Mouse (Mus musculus) C2C12 (cell line): ENCODE data around the gene Specc1. TPM values are rescaled to one million over a fixed set of nuclear protein-coding genes. Genes with fewer than 3 reads are reported as not detected.
"Not testable (repeated sequence)": the region's sequence is repeated elsewhere in the genome, so short reads cannot be mapped to it uniquely, and the experiment has no call there.

ENCODE experiments used
- H3K27me3 ChIP-seq: one replicate; pipeline ENCODE4 v1.6.1; 2011; ENCODE audit not compliant: control insufficient read depth, insufficient read depth, insufficient read length
- H3K36me3 ChIP-seq: one replicate; pipeline ENCODE4 v1.6.1; 2011; ENCODE audit not compliant: control insufficient read depth, insufficient read depth
- H3K4me3 ChIP-seq: one replicate; pipeline ENCODE4 v1.5.1; 2011; ENCODE audit warnings: mild to moderate bottlenecking, control low read depth; ENCODE audit not compliant: poor library complexity, insufficient read depth, severe bottlenecking
- H3K79me2 ChIP-seq: one replicate; pipeline ENCODE4 v1.6.1; 2011; ENCODE audit not compliant: control insufficient read depth, insufficient read depth
- H3K79me3 ChIP-seq: one replicate; pipeline ENCODE4 v1.6.1; 2011; ENCODE audit warnings: low read depth, control low read depth
- H3ac ChIP-seq: one replicate; pipeline ENCODE3; 2011; ENCODE audit warnings: low read depth; ENCODE audit not compliant: control insufficient read depth, insufficient read length
- CEBPB ChIP-seq: IDR thresholded peaks from one replicate; pipeline ENCODE4 v1.6.1; 2011; ENCODE audit warnings: low read depth, mild to moderate bottlenecking, control low read depth, moderate library complexity
- CTCF ChIP-seq: IDR thresholded peaks from one replicate; pipeline ENCODE4 v1.5.1; 2011; ENCODE audit not compliant: control insufficient read depth, insufficient read depth, insufficient read length
- FOSL1 ChIP-seq: IDR thresholded peaks from one replicate; pipeline ENCODE4 v1.8.0; 2011; ENCODE audit warnings: mild to moderate bottlenecking, low read length; ENCODE audit not compliant: poor library complexity, insufficient read depth, severe bottlenecking
- MAX ChIP-seq: IDR thresholded peaks from one replicate; pipeline ENCODE4 v1.6.1; 2011; ENCODE audit warnings: mild to moderate bottlenecking, control low read depth
- MYOD1 ChIP-seq: IDR thresholded peaks from one replicate; pipeline ENCODE4 v1.6.1; 2011; ENCODE audit warnings: low read depth; ENCODE audit not compliant: control insufficient read depth, insufficient read length
- MYOG ChIP-seq: IDR thresholded peaks from one replicate; pipeline ENCODE4 v1.6.1; 2011; ENCODE audit not compliant: control insufficient read depth, insufficient read length; ENCODE audit errors: extremely low read depth
- USF1 ChIP-seq: IDR thresholded peaks from one replicate; pipeline ENCODE4 v1.6.1; 2011; ENCODE audit warnings: low read depth, mild to moderate bottlenecking, control low read depth, moderate library complexity
- polyA plus RNA-seq: library from polyadenylated mRNA; unstranded; fragments of >200 nt; fragmentation: generic; extraction: Trizol; gene quantifications from one replicate; pipeline ENCODE4 v1.2.1, GENCODE M21; 2012; ENCODE audit warnings: missing spikeins

The Specc1 gene
- polyA plus RNA-seq, 1 experiment, result 59.2 TPM

DNA sequence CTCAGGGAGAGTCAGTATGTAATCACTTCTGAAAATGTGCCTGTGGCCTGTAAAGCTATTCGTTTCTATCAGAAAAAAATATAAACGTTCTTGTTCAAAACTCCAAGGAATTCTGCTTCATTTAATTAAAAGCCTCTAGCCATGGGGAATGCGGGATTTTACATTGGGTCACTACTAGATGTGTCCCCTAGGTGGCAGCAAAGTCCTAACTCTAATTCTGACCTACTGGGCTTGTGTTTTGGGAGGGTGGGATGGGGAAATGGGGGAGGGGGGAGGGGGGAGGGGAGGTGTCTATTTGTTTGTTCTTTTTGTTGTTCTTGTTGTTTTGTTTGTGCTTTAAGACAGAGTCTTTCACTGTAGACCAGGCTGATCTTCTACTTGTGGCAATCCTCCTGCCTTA lies 7.2 kb upstream of the Specc1 start:
- TF ChIP-seq CEBPB (no peak), USF1 (no peak), CTCF (no peak), FOSL1 (no peak), MYOG (no peak), MAX (no peak), MYOD1 (no peak)
- H3K27me3 ChIP-seq, result no peaks in the 10 kb centered on the region

GRCm38 (mm10) chr11:61950632-61951031 lies 5.9 kb upstream of the Specc1 start:
- Histone ChIP-seq H3K4me3 (no peak overlapping the region), H3K79me2 (no peaks in the 10 kb centered on the region), H3K27me3 (no peaks in the 10 kb centered on the region), H3K36me3 (no peaks in the 10 kb centered on the region), H3ac (no peak overlapping the region), H3K79me3 (no peaks in the 10 kb centered on the region)
- TF ChIP-seq MAX, result peak; percentile 49
- TF ChIP-seq CEBPB, result peak; percentile 61
- no peak for TF ChIP-seq USF1
- TF ChIP-seq CTCF, result peak; percentile 93
- no peak for TF ChIP-seq MYOD1
- peak; percentile 69 for TF ChIP-seq FOSL1
- TF ChIP-seq MYOG, result no peak

More for the DNA sequence above, 7.2 kb upstream of the Specc1 start:
- Histone ChIP-seq H3K79me3 (no peaks in the 10 kb centered on the region), H3ac (no peak overlapping the region), H3K4me3 (no peak overlapping the region), H3K79me2 (no peaks in the 10 kb centered on the region), H3K36me3 (no peaks in the 10 kb centered on the region)

DNA sequence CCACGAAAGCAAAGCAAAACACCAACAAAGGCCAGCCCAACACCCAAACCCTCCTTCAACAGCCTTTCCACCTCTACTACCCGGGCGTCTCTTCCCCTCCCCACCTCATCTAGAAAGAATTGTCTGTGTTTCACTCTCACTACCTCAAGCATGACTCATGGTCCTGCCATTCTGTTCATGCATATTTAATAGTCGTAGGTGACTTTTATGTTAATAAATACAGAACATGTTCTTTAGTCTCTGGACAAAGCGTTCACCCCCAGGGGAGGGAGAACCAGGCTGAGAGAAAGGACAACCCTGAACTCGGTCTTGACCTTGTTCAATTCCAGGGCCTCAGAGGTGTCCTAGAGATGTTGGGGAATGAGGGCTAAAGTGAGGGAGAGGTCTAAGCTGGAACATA lies 1.4 kb upstream of the Specc1 start:
- no peak overlapping the region for H3ac ChIP-seq
- no peaks in the 10 kb centered on the region for H3K79me3 ChIP-seq
- TF ChIP-seq CTCF, result no peak
- TF ChIP-seq USF1, result no peak
- TF ChIP-seq MYOD1, result no peak
- no peak for TF ChIP-seq CEBPB
- no peak for TF ChIP-seq MYOG
- no peak for TF ChIP-seq FOSL1
- TF ChIP-seq MAX, result no peak
- no peaks in the 10 kb centered on the region for H3K79me2 ChIP-seq
- no peaks in the 10 kb centered on the region for H3K36me3 ChIP-seq
- no peaks in the 10 kb centered on the region for H3K27me3 ChIP-seq
- H3K4me3 ChIP-seq, result no peak overlapping the region

- no peak overlapping the region for H3K4me3 ChIP-seq
- no peak for TF ChIP-seq USF1
- no peak for TF ChIP-seq MAX
- TF ChIP-seq CTCF, result no peak
- no peak for TF ChIP-seq CEBPB
- no peak for TF ChIP-seq FOSL1
- TF ChIP-seq MYOD1, result no peak
- TF ChIP-seq MYOG, result no peak
Observed at GRCm38 (mm10) chr11:61955951-61956350, 612 bp upstream of the Specc1 start.

DNA sequence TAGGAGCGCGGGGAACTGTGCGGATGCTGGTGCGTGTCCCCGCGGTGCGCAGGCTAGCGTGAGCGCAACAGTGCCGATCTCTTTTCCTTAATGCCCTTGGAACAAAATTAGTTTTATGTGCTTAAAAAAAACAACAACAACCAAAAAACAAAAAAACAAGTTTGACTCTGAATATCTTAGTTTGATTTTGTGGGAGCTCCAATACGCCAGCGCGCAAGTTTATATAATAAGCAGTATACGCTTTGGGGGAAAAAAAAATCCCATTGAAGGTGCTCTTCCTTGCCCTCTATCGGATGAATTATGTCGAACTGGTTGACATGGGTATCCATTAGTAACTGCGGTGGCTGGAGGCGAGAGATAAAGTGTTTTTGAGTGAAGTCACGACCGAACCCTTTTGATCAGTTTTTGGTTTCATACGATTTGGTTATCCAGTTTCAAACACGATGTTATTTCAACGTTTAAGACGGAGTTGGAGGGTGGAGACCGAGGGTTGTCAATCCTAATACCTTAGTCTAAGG lies 792 bp downstream of the Specc1 start:
- H3K79me2 ChIP-seq, result no peaks in the 10 kb centered on the region
- H3K27me3 ChIP-seq, result no peaks in the 10 kb centered on the region
- no peaks in the 10 kb centered on the region for H3K36me3 ChIP-seq
- no peak for TF ChIP-seq CEBPB
- TF ChIP-seq CTCF, result no peak
- no peak for TF ChIP-seq USF1
- peak overlapping the region; percentile 25 for H3K4me3 ChIP-seq
- no peaks in the 10 kb centered on the region for H3K79me3 ChIP-seq
- H3ac ChIP-seq, result peak overlapping the region; percentile 57

More at GRCm38 (mm10) chr11:61955951-61956350, 612 bp upstream of the Specc1 start:
- H3K27me3 ChIP-seq, result no peaks in the 10 kb centered on the region
- H3K79me2 ChIP-seq, result no peaks in the 10 kb centered on the region
- no peaks in the 10 kb centered on the region for H3K79me3 ChIP-seq
- no peaks in the 10 kb centered on the region for H3K36me3 ChIP-seq
- H3ac ChIP-seq, result no peak overlapping the region

- not testable (repeated sequence) for H3K27me3 ChIP-seq, H3ac ChIP-seq, H3K36me3 ChIP-seq, H3K79me3 ChIP-seq, H3K79me2 ChIP-seq, H3K4me3 ChIP-seq
Observed at GRCm38 (mm10) chr11:61958706-61959105, 2.1 kb downstream of the Specc1 start.
